Mouse (Mus musculus): ENCODE data around the gene Qtrt1. TPM values are rescaled to one million over a fixed set of nuclear protein-coding genes. Genes with fewer than 3 reads are reported as not detected.

Qtrt1 gene
- total RNA-seq, 2 experiments from 2014 or later = 8.5 to 11.2 TPM

Other genes starting within 250 kb of the Qtrt1 start
- 10 to 100 TPM; 36.7 to 37.5 TPM for gene Pde4a, start 246.1 kb upstream of the Qtrt1 start, total RNA-seq (2021)
- 10 to 100 TPM; 38.6 to 40.8 TPM for gene Keap1, start 172.5 kb upstream of the Qtrt1 start, total RNA-seq (2021)
- under 1 TPM; 0.27 to 0.45 TPM for gene S1pr5, start 163.4 kb upstream of the Qtrt1 start, total RNA-seq (2021)
- 10 to 100 TPM; 73.3 to 85.0 TPM for gene Atg4d, start 146.5 kb upstream of the Qtrt1 start, total RNA-seq (2021)
- gene Kri1, start 123.9 kb upstream of the Qtrt1 start, total RNA-seq (2021) = 10 to 100 TPM; 17.0 to 22.6 TPM
- 10 to 100 TPM; 17.9 to 21.1 TPM for gene Cdkn2d, start 120.4 kb upstream of the Qtrt1 start, total RNA-seq (2021)
- under 1 TPM in 1 of 2 experiments, not detected in 1; 0.12 TPM for gene Ap1m2, start 99.5 kb upstream of the Qtrt1 start, total RNA-seq (2021)
- 100 to 1,000 TPM; 105 to 116 TPM for gene Slc44a2, start 91.1 kb upstream of the Qtrt1 start, total RNA-seq (2021)
- 10 to 100 TPM; 30.6 to 31.3 TPM for gene Ilf3, start 44.0 kb upstream of the Qtrt1 start, total RNA-seq (2021)
- gene Dnm2, start 13.1 kb downstream of the Qtrt1 start, total RNA-seq (2021) = 10 to 100 TPM; 78.3 to 81.6 TPM
- 10 to 100 TPM; 40.7 to 44.5 TPM for gene Tmed1, start 98.4 kb downstream of the Qtrt1 start, total RNA-seq (2021)
- 1 to 10 TPM; 2.1 TPM for gene AB124611, start 114.3 kb downstream of the Qtrt1 start, total RNA-seq (2021)
- 10 to 100 TPM; 50.3 to 54.2 TPM for gene Carm1, start 135.1 kb downstream of the Qtrt1 start, total RNA-seq (2021)
- 10 to 100 TPM; 49.4 to 50.7 TPM for gene Timm29, start 180.9 kb downstream of the Qtrt1 start, total RNA-seq (2021)
- gene Yipf2, start 181.0 kb downstream of the Qtrt1 start, total RNA-seq (2021) = 1 to 10 TPM; 6.6 to 7.0 TPM
- 10 to 100 TPM; 46.5 to 51.6 TPM for gene Smarca4, start 204.3 kb downstream of the Qtrt1 start, total RNA-seq (2021)